Mouse (Mus musculus): ENCODE measurements around the gene Fam184a. TPM values are rescaled to one million over a fixed set of nuclear protein-coding genes. Genes with fewer than 3 reads are reported as not detected.

Fam184a gene
- polyA plus RNA-seq, 1 experiment from 2014 or later: 5.7 TPM

GRCm38 (mm10) chr10:53732324-53732723 is 18.6 kb downstream of the Fam184a start:
- H3K4me2 ChIP-seq (ENCODE audit: low read depth, low read length): no peak overlapping the region
- H3K4me3 ChIP-seq (ENCODE audit: low read depth, low read length): no peak overlapping the region
- H3K9ac ChIP-seq (replicated peaks; ENCODE audit: low read length): no peak overlapping the region
- DNase-seq (ENCODE audit: low spot score) (no peak), ATAC-seq (replicated peaks; ENCODE audit: insufficient number of reproducible peaks, low FRiP score, low TSS enrichment, low read depth) (no peak)
- H3K27ac ChIP-seq (replicated peaks; ENCODE audit: low read depth, low read length): no peak overlapping the region
- H3K4me1 ChIP-seq (ENCODE audit: control insufficient read depth, insufficient read depth, low read length): no peaks in the 10 kb centered on the region
- WGBS: 92% methylated on average over 7 of the region's 7 CpGs
- H3K9me3 ChIP-seq (replicated peaks; ENCODE audit: control insufficient read depth, low read length): no peaks in the 10 kb centered on the region
- no peaks in the 10 kb centered on the region for H3K27me3 ChIP-seq (ENCODE audit: control insufficient read depth, insufficient read depth, low read length)
- no peaks in the 10 kb centered on the region for H3K36me3 ChIP-seq (replicated peaks; ENCODE audit: control insufficient read depth, insufficient read depth, low read depth, low read length)

- DNase-seq (ENCODE audit: low spot score) (peak; percentile 64), ATAC-seq (replicated peaks; ENCODE audit: insufficient number of reproducible peaks, low FRiP score, low TSS enrichment, low read depth) (no peak)
- no peak overlapping the region for H3K9ac ChIP-seq (replicated peaks; ENCODE audit: low read length)
- no peak overlapping the region for H3K4me3 ChIP-seq (ENCODE audit: low read depth, low read length)
- no peaks in the 10 kb centered on the region for H3K27me3 ChIP-seq (ENCODE audit: control insufficient read depth, insufficient read depth, low read length)
- no peak overlapping the region for H3K27ac ChIP-seq (replicated peaks; ENCODE audit: low read depth, low read length)
- 35% methylated on average over 1 of the region's 1 CpGs for WGBS
- no peaks in the 10 kb centered on the region for H3K36me3 ChIP-seq (replicated peaks; ENCODE audit: control insufficient read depth, insufficient read depth, low read depth, low read length)
- H3K9me3 ChIP-seq (replicated peaks; ENCODE audit: control insufficient read depth, low read length): no peaks in the 10 kb centered on the region
- H3K4me2 ChIP-seq (ENCODE audit: low read depth, low read length): no peak overlapping the region
- H3K4me1 ChIP-seq (ENCODE audit: control insufficient read depth, insufficient read depth, low read length): no peaks in the 10 kb centered on the region
Measured at GRCm38 (mm10) chr10:53728883-53729282, 22.0 kb downstream of the Fam184a start.

GRCm38 (mm10) chr10:53725301-53725700 is 25.6 kb downstream of the Fam184a start:
- WGBS: 36% methylated on average over 2 of the region's 2 CpGs
- no peak overlapping the region for H3K9ac ChIP-seq (replicated peaks; ENCODE audit: low read length)
- H3K4me3 ChIP-seq (ENCODE audit: low read depth, low read length): no peak overlapping the region
- H3K4me2 ChIP-seq (ENCODE audit: low read depth, low read length): no peak overlapping the region
- no peaks in the 10 kb centered on the region for H3K4me1 ChIP-seq (ENCODE audit: control insufficient read depth, insufficient read depth, low read length)
- ATAC-seq (replicated peaks; ENCODE audit: insufficient number of reproducible peaks, low FRiP score, low TSS enrichment, low read depth) (no peak), DNase-seq (ENCODE audit: low spot score) (no peak)
- no peaks in the 10 kb centered on the region for H3K36me3 ChIP-seq (replicated peaks; ENCODE audit: control insufficient read depth, insufficient read depth, low read depth, low read length)
- no peaks in the 10 kb centered on the region for H3K27me3 ChIP-seq (ENCODE audit: control insufficient read depth, insufficient read depth, low read length)
- H3K27ac ChIP-seq (replicated peaks; ENCODE audit: low read depth, low read length): no peak overlapping the region
- H3K9me3 ChIP-seq (replicated peaks; ENCODE audit: control insufficient read depth, low read length): no peaks in the 10 kb centered on the region

GRCm38 (mm10) chr10:53704516-53704915 is 46.4 kb downstream of the Fam184a start:
- no peaks in the 10 kb centered on the region for H3K4me1 ChIP-seq (ENCODE audit: control insufficient read depth, insufficient read depth, low read length)
- H3K9ac ChIP-seq (replicated peaks; ENCODE audit: low read length): no peak overlapping the region
- ATAC-seq (replicated peaks; ENCODE audit: insufficient number of reproducible peaks, low FRiP score, low TSS enrichment, low read depth) (no peak), DNase-seq (ENCODE audit: low spot score) (no peak)
- no peaks in the 10 kb centered on the region for H3K9me3 ChIP-seq (replicated peaks; ENCODE audit: control insufficient read depth, low read length)
- H3K4me3 ChIP-seq (ENCODE audit: low read depth, low read length): no peak overlapping the region
- no peaks in the 10 kb centered on the region for H3K27me3 ChIP-seq (ENCODE audit: control insufficient read depth, insufficient read depth, low read length)
- no peak overlapping the region for H3K27ac ChIP-seq (replicated peaks; ENCODE audit: low read depth, low read length)
- WGBS: 88% methylated on average over 9 of the region's 9 CpGs
- H3K36me3 ChIP-seq (replicated peaks; ENCODE audit: control insufficient read depth, insufficient read depth, low read depth, low read length): no peaks in the 10 kb centered on the region
- no peak overlapping the region for H3K4me2 ChIP-seq (ENCODE audit: low read depth, low read length)

- 92% methylated on average over 10 of the region's 10 CpGs for WGBS
- Histone ChIP-seq H3K4me3 (ENCODE audit: low read depth, low read length) (no peak overlapping the region), H3K4me1 (ENCODE audit: control insufficient read depth, insufficient read depth, low read length) (no peaks in the 10 kb centered on the region), H3K9me3 (replicated peaks; ENCODE audit: control insufficient read depth, low read length) (no peaks in the 10 kb centered on the region), H3K36me3 (replicated peaks; ENCODE audit: control insufficient read depth, insufficient read depth, low read depth, low read length) (no peaks in the 10 kb centered on the region), H3K27me3 (ENCODE audit: control insufficient read depth, insufficient read depth, low read length) (no peaks in the 10 kb centered on the region), H3K9ac (replicated peaks; ENCODE audit: low read length) (no peak overlapping the region), H3K4me2 (ENCODE audit: low read depth, low read length) (no peak overlapping the region), H3K27ac (replicated peaks; ENCODE audit: low read depth, low read length) (no peak overlapping the region)
- ATAC-seq (replicated peaks; ENCODE audit: insufficient number of reproducible peaks, low FRiP score, low TSS enrichment, low read depth) (no peak), DNase-seq (ENCODE audit: low spot score) (no peak)
Measured at GRCm38 (mm10) chr10:53698531-53698930, 52.4 kb downstream of the Fam184a start.

- H3K27ac ChIP-seq (replicated peaks; ENCODE audit: low read depth, low read length): no peak overlapping the region
- no peak overlapping the region for H3K4me2 ChIP-seq (ENCODE audit: low read depth, low read length)
- no peaks in the 10 kb centered on the region for H3K36me3 ChIP-seq (replicated peaks; ENCODE audit: control insufficient read depth, insufficient read depth, low read depth, low read length)
- ATAC-seq (replicated peaks; ENCODE audit: insufficient number of reproducible peaks, low FRiP score, low TSS enrichment, low read depth) (no peak), DNase-seq (ENCODE audit: low spot score) (no peak)
- H3K9ac ChIP-seq (replicated peaks; ENCODE audit: low read length): no peak overlapping the region
- no peaks in the 10 kb centered on the region for H3K27me3 ChIP-seq (ENCODE audit: control insufficient read depth, insufficient read depth, low read length)
- WGBS: 84% methylated on average over 5 of the region's 5 CpGs
- H3K4me1 ChIP-seq (ENCODE audit: control insufficient read depth, insufficient read depth, low read length): no peaks in the 10 kb centered on the region
- no peak overlapping the region for H3K4me3 ChIP-seq (ENCODE audit: low read depth, low read length)
- H3K9me3 ChIP-seq (replicated peaks; ENCODE audit: control insufficient read depth, low read length): no peaks in the 10 kb centered on the region
Measured at GRCm38 (mm10) chr10:53694757-53695156, 56.2 kb downstream of the Fam184a start.

GRCm38 (mm10) chr10:53691263-53691662 is 59.7 kb downstream of the Fam184a start:
- DNase-seq (ENCODE audit: low spot score) (no peak), ATAC-seq (replicated peaks; ENCODE audit: insufficient number of reproducible peaks, low FRiP score, low TSS enrichment, low read depth) (no peak)
- H3K9me3 ChIP-seq (replicated peaks; ENCODE audit: control insufficient read depth, low read length): no peaks in the 10 kb centered on the region
- H3K27me3 ChIP-seq (ENCODE audit: control insufficient read depth, insufficient read depth, low read length): no peaks in the 10 kb centered on the region
- H3K36me3 ChIP-seq (replicated peaks; ENCODE audit: control insufficient read depth, insufficient read depth, low read depth, low read length): no peaks in the 10 kb centered on the region
- no peaks in the 10 kb centered on the region for H3K4me1 ChIP-seq (ENCODE audit: control insufficient read depth, insufficient read depth, low read length)
- no peak overlapping the region for H3K4me2 ChIP-seq (ENCODE audit: low read depth, low read length)
- no peak overlapping the region for H3K9ac ChIP-seq (replicated peaks; ENCODE audit: low read length)
- H3K4me3 ChIP-seq (ENCODE audit: low read depth, low read length): no peak overlapping the region
- H3K27ac ChIP-seq (replicated peaks; ENCODE audit: low read depth, low read length): no peak overlapping the region

GRCm38 (mm10) chr10:53688952-53689584 is 61.9 kb downstream of the Fam184a start:
- H3K9ac ChIP-seq (replicated peaks; ENCODE audit: low read length): no peak overlapping the region
- no peaks in the 10 kb centered on the region for H3K36me3 ChIP-seq (replicated peaks; ENCODE audit: control insufficient read depth, insufficient read depth, low read depth, low read length)
- H3K4me3 ChIP-seq (ENCODE audit: low read depth, low read length): no peak overlapping the region
- no peaks in the 10 kb centered on the region for H3K27me3 ChIP-seq (ENCODE audit: control insufficient read depth, insufficient read depth, low read length)
- no peaks in the 10 kb centered on the region for H3K4me1 ChIP-seq (ENCODE audit: control insufficient read depth, insufficient read depth, low read length)
- H3K9me3 ChIP-seq (replicated peaks; ENCODE audit: control insufficient read depth, low read length): no peaks in the 10 kb centered on the region
- no peak for DNase-seq (ENCODE audit: low spot score)
- H3K4me2 ChIP-seq (ENCODE audit: low read depth, low read length): no peak overlapping the region
- ATAC-seq (replicated peaks; ENCODE audit: insufficient number of reproducible peaks, low FRiP score, low TSS enrichment, low read depth): no peak
- 88% methylated on average over 4 of the region's 4 CpGs for WGBS
- H3K27ac ChIP-seq (replicated peaks; ENCODE audit: low read depth, low read length): no peak overlapping the region

All from embryonic facial prominence, embryonic 11.5 days (tissue).